Mouse (Mus musculus): ENCODE data around the gene Clpx. TPM values are rescaled to one million over a fixed set of nuclear protein-coding genes. Genes with fewer than 3 reads are reported as not detected.
"Not testable (repeated sequence)": the region's sequence is repeated elsewhere in the genome, so short reads cannot be mapped to it uniquely, and the experiment has no call there.

The Clpx gene
- polyA plus RNA-seq, 1 experiment from 2014 or later, result 47.3 TPM

DNA sequence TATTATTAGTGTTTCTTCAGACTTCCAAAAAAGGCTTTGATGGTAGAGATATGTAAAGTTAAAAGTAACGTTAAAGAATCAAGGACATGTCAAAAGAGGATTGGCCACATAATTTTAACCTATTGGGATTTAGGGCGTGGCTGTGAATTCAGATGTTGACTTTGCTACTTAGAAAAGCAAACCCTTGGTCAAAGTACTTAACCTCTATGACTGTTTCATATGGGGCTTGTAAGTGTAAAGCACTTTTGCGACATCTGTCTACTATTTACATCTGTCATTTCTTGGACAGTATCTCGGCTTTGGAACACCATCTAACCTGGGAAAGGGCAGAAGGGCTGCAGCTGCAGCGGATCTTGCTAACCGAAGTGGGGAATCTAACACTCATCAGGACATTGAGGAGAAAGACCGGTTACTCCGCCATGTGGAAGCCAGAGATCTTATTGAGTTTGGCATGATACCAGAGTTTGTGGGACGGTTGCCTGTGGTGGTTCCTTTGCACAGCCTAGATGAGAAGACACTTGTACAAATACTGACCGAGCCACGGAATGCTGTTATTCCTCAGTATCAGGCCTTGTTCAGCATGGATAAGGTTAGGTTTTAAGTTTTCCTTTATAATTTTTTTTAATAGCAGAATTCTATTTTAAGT lies 28.3 kb downstream of the Clpx start:
- Histone ChIP-seq H3K4me1 (no peaks in the 10 kb centered on the region), H3K9ac (replicated peaks) (no peak overlapping the region), H3K27me3 (no peaks in the 10 kb centered on the region), H3K9me3 (no peaks in the 10 kb centered on the region), H3K27ac (replicated peaks) (no peak overlapping the region), H3K4me3 (no peak overlapping the region), H3K4me2 (replicated peaks) (no peak overlapping the region), H3K36me3 (peaks cover 75% of the 10 kb centered on the region)
- 93% methylated on average over 11 of the region's 11 CpGs for WGBS
- ATAC-seq (replicated peaks), result no peak

DNA sequence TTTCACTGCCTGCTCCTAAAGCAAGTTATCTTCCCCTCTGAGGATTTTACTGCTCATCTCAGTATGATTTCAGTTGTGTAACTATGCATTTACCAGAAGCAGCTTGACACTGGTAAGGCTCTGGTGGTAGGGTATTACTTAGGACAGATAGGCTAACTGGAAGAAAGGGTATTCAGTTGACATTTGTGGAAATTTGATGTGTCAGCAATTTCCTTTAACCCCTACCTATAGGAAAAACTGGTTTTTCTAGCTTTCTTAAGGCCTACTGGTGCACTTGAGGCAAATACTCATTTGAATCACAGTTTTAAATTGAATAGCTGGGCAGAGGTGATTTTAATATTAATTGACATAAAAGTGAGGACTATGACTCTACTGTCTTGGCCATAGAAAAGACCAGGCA lies 31.9 kb downstream of the Clpx start:
- peaks cover 77% of the 10 kb centered on the region for H3K36me3 ChIP-seq
- no peak overlapping the region for H3K4me2 ChIP-seq (replicated peaks)

GRCm38 (mm10) chr9:65327371-65327770 lies 33.3 kb downstream of the Clpx start:
- Histone ChIP-seq H3K9me3 (no peaks in the 10 kb centered on the region), H3K9ac (replicated peaks) (no peak overlapping the region), H3K4me3 (no peak overlapping the region), H3K4me1 (no peaks in the 10 kb centered on the region), H3K36me3 (peaks cover 76% of the 10 kb centered on the region), H3K4me2 (replicated peaks) (no peak overlapping the region), H3K27me3 (no peaks in the 10 kb centered on the region), H3K27ac (replicated peaks) (no peak overlapping the region)
- WGBS, result 98% methylated on average over 2 of the region's 2 CpGs
- ATAC-seq (replicated peaks), result no peak

More for the DNA sequence above, 31.9 kb downstream of the Clpx start:
- Histone ChIP-seq H3K9me3 (no peaks in the 10 kb centered on the region), H3K27ac (replicated peaks) (no peak overlapping the region), H3K4me1 (no peaks in the 10 kb centered on the region), H3K27me3 (no peaks in the 10 kb centered on the region), H3K9ac (replicated peaks) (no peak overlapping the region), H3K4me3 (no peak overlapping the region)
- ATAC-seq (replicated peaks), result no peak

DNA sequence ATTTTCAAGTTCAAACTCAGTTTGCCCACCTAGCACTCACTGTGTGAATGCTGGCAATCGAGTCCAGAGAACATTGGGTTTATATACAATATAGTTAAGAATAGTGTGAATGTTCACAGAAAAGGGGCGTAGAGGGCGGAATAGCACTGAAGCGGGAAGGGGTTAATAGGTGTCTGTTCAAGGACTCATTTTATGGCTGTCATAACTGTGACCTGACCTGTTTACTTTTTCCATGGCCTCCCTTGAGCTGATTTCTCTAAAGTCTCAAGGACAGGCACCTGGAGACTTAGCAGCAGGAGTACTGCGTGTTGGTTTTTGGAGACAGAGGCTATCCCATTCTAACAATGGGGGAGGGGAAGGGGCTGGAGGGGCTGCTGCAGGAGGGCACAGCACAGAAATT lies 39.9 kb downstream of the Clpx start:
- H3K36me3 ChIP-seq, result peaks cover 24% of the 10 kb centered on the region
- no peak overlapping the region for H3K4me2 ChIP-seq (replicated peaks)
- WGBS, result 91% methylated on average over 5 of the region's 5 CpGs
- no peaks in the 10 kb centered on the region for H3K4me1 ChIP-seq
- H3K27ac ChIP-seq (replicated peaks), result no peak overlapping the region
- ATAC-seq (replicated peaks), result no peak
- H3K9me3 ChIP-seq, result no peaks in the 10 kb centered on the region
- no peaks in the 10 kb centered on the region for H3K27me3 ChIP-seq
- no peak overlapping the region for H3K9ac ChIP-seq (replicated peaks)
- H3K4me3 ChIP-seq, result no peak overlapping the region

DNA sequence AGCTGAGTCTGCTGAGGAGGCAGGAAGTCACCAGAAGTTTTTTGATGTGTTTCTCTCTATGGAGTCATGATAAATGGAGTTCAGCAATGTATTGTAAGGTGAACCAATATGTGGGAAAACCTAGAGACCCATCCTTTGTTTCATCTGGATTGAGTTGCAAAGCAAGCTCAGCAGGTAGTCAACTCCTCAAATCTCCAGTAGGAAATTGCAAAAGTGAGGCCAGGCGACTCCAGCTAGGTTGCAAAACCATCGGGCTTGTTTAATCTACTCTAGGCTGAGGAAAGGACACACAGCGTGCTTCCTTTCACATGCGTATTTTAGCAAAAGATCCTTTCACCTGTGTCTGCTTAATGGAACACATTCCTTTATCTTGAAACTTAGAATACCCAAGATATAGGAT lies 45.1 kb downstream of the Clpx start:
- Histone ChIP-seq H3K27me3 (no peaks in the 10 kb centered on the region; the same call in 1 of the 2 replicates), H3K9ac (replicated peaks) (no peak overlapping the region), H3K9me3 (no peaks in the 10 kb centered on the region), H3K36me3 (no peaks in the 10 kb centered on the region), H3K4me1 (no peaks in the 10 kb centered on the region), H3K27ac (replicated peaks) (no peak overlapping the region), H3K4me3 (no peak overlapping the region), H3K4me2 (replicated peaks) (no peak overlapping the region)
- WGBS, result 86% methylated on average over 4 of the region's 4 CpGs
- no peak for ATAC-seq (replicated peaks)

- WGBS, result 84% methylated on average over 2 of the region's 2 CpGs
- no peak for ATAC-seq (replicated peaks)
- H3K4me2 ChIP-seq (replicated peaks), result no peak overlapping the region
- H3K9me3 ChIP-seq, result no peaks in the 10 kb centered on the region
- no peaks in the 10 kb centered on the region; the same call in 1 of the 2 replicates for H3K27me3 ChIP-seq
- no peak overlapping the region for H3K9ac ChIP-seq (replicated peaks)
- H3K4me3 ChIP-seq, result no peak overlapping the region
- no peaks in the 10 kb centered on the region for H3K36me3 ChIP-seq
- 0 out of 2 replicates have a peak, but pooled peaks cover 2% of the 10 kb centered on the region for H3K4me1 ChIP-seq
- no peak overlapping the region for H3K27ac ChIP-seq (replicated peaks)
Observed at GRCm38 (mm10) chr9:65340414-65340813, 46.4 kb downstream of the Clpx start.

- peak; percentile 44 for ATAC-seq (replicated peaks)
- WGBS, result 66% methylated on average over 11 of the region's 11 CpGs
Observed at GRCm38 (mm10) chr9:65345439-65345838, 51.4 kb downstream of the Clpx start.

GRCm38 (mm10) chr9:65345854-65346475 lies 51.9 kb downstream of the Clpx start, which contains the start of gene Pdcd7:
Pdcd7 (plus strand) TSS chr9:65346104.
- H3K27ac ChIP-seq (replicated peaks), result peak within 1 kb of the TSS; percentile 96
- H3K9me3 ChIP-seq, result no peaks in the 10 kb centered on the region
- H3K4me2 ChIP-seq (replicated peaks), result peak within 1 kb of the TSS; percentile 97
- H3K36me3 ChIP-seq, result no peaks in the 10 kb centered on the region
- under 1% methylated on average over 51 of the region's 59 CpGs for WGBS
- no peaks in the 10 kb centered on the region; the same call in 1 of the 2 replicates for H3K27me3 ChIP-seq
- H3K4me3 ChIP-seq, result peak within 1 kb of the TSS; percentile 100
- peak; percentile 98 for ATAC-seq (replicated peaks)
- H3K4me1 ChIP-seq, result peaks cover 33% of the 10 kb centered on the region
- H3K9ac ChIP-seq (replicated peaks), result peak within 1 kb of the TSS; percentile 91

More at GRCm38 (mm10) chr9:65345439-65345838, 51.4 kb downstream of the Clpx start:
- Histone ChIP-seq H3K27ac (replicated peaks) (peak overlapping the region; percentile 96), H3K4me1 (peaks cover 30% of the 10 kb centered on the region), H3K4me3 (peak overlapping the region; percentile 100), H3K9ac (replicated peaks) (peak overlapping the region; percentile 91; the same call in 1 of the 2 replicates), H3K4me2 (replicated peaks) (peak overlapping the region; percentile 97)
- not testable (repeated sequence) for H3K9me3 ChIP-seq, H3K36me3 ChIP-seq, H3K27me3 ChIP-seq

DNA sequence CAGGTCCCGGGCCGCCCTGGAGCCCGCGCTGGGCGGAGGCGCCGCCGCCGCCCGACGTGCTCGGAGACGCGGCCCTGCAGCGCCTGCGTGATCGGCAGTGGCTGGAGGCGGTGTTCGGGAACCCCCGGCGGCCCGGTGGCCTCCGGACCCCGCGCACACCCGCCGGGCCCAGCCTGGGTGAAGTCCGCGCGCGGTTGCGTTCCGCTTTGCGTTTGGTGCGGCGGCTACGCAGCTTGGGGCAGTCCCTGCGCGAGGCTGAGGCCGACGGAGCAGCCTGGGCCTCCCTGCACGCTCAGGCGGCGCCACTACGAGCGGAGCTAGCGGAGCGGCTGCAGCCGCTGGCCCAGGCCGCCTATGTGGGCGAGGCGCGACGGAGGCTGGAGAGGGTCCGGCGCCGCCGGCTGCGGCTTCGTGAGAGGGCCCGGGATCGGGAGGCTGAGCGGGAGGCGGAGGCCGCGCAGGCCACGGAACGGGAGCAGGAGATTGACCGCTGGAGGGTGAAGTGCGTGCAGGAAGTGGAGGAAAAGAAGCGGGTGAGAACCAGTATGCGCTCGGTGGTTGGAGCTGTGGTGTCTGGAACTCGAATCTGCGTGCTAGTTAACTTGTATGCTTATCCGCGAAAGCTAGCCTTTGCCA lies 52.5 kb downstream of the Clpx start:
- WGBS, result under 1% methylated on average over 75 of the region's 77 CpGs
- Histone ChIP-seq H3K27ac (replicated peaks) (peak overlapping the region; percentile 96), H3K4me2 (replicated peaks) (peak overlapping the region; percentile 97), H3K4me1 (peaks cover 33% of the 10 kb centered on the region), H3K9ac (replicated peaks) (peak overlapping the region; percentile 91), H3K27me3 (no peaks in the 10 kb centered on the region; the same call in 1 of the 2 replicates), H3K36me3 (no peaks in the 10 kb centered on the region), H3K4me3 (peak overlapping the region; percentile 100), H3K9me3 (no peaks in the 10 kb centered on the region)
- peak; percentile 75 for ATAC-seq (replicated peaks)

DNA sequence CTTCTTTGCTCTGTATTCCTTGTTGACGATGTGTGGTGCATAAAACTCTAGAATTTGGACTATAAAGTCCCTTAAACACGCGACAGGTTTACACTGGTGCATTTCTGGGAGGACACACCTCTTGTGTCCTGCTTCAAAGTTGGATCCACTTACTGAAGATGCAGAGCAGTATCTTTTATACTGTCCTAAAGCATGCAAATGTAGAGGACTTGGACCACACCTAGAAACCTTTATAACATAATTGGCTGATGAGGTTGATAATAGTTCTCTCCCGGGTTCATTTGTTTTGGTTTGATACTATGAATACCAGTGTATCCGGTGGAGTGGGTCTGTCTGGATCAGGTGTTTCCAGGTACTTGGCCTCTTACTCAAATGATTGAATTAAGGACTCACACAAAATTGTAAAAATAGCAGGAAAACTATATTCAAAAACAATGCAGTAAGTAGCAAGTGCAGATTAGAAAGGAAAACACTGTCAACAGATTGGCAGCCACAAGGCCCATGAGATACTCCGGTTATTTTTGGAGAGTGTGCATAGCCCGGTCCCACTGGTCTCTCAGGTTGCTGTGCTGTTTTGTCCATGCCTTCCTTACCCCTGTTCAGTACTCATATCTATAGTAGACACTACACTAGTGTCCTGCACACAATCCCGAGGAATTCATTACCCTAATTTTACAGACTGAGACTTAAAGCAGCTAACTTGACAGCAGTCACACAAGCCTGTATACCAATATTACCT lies 53.2 kb downstream of the Clpx start:
- Histone ChIP-seq H3K4me3 (peak overlapping the region; percentile 100), H3K27me3 (no peaks in the 10 kb centered on the region; the same call in 1 of the 2 replicates), H3K27ac (replicated peaks) (no peak overlapping the region), H3K9me3 (no peaks in the 10 kb centered on the region), H3K9ac (replicated peaks) (peak overlapping the region; percentile 91), H3K4me1 (peaks cover 33% of the 10 kb centered on the region), H3K4me2 (replicated peaks) (peak overlapping the region; percentile 97), H3K36me3 (no peaks in the 10 kb centered on the region)
- WGBS, result 53% methylated on average over 8 of the region's 8 CpGs
- no peak for ATAC-seq (replicated peaks)

DNA sequence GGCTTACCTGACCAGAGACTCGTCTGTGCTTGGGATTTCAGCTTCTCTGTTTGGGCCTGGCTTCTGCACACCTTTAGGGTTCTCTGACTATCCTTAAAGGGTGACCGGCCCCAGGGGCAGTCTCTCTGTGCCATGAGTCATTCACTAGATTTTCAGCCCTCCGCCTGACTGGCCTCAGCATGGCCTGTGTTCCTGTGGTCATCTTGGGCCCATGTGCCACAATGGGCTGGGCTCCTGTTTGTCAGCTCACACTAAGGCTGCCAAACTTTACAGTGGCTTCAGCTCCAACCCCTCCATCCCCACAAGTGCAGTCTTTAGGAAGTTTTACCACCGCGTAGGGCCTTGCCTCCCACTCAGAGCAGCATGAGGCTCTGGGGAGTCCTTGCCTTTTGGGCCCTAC lies 59.2 kb downstream of the Clpx start:
- Histone ChIP-seq H3K4me3 (no peak overlapping the region), H3K27me3 (no peaks in the 10 kb centered on the region), H3K36me3 (peaks cover 38% of the 10 kb centered on the region), H3K27ac (replicated peaks) (no peak overlapping the region), H3K4me2 (replicated peaks) (no peak overlapping the region), H3K4me1 (peaks cover 15% of the 10 kb centered on the region; the same call in 1 of the 2 replicates), H3K9me3 (no peaks in the 10 kb centered on the region), H3K9ac (replicated peaks) (no peak overlapping the region)
- ATAC-seq (replicated peaks), result no peak
- 95% methylated on average over 5 of the region's 5 CpGs for WGBS

DNA sequence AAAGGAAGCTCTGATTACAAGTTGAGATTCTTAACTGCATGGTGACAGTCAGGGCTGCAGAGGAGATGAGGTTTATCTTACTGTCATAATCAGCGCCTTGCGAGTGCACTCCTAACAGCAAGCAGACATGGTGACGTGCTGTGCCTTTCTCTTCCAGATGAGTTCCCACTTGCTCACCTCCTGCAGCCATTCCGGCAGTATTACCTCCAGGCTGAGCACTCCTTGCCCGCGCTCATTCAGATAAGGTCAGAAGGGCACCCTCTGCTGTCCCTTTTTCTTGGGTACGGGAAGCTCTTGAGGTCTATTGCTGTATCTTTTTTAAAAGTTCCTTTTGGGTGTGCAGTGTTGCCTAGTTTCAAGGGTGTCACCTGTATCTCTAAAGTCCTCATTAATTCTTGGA lies 62.5 kb downstream of the Clpx start:
- Histone ChIP-seq H3K4me3 (no peak overlapping the region), H3K27ac (replicated peaks) (no peak overlapping the region), H3K4me2 (replicated peaks) (no peak overlapping the region), H3K4me1 (no peaks in the 10 kb centered on the region), H3K36me3 (peaks cover 68% of the 10 kb centered on the region), H3K9me3 (no peaks in the 10 kb centered on the region), H3K27me3 (no peaks in the 10 kb centered on the region), H3K9ac (replicated peaks) (no peak overlapping the region)
- no peak for ATAC-seq (replicated peaks)
- WGBS, result 89% methylated on average over 7 of the region's 7 CpGs
